9 mouse cellular contexts compared by ENCODE assay signal in genomic region chr3:138815127-138815837, GRCm38 (mm10).
A peak's percentile ranks its signal among the peaks of the same experiment; 100 is the strongest.
DNase-seq lines count a peak whose midpoint lies in the region; ATAC-seq and TF ChIP-seq lines count a peak whose summit lies in the region.
"Had no signal": no experiment of that assay in that cellular context is flagged by ENCODE, and none has a peak within 500 bp of the region (broad histone marks: within the 10 kb centered on the region; RNA-seq: fewer than 3 reads in every experiment).

No protein-coding gene starts in this region.

- H3K27ac ChIP-seq in left cerebral cortex, adult 2 months = peak overlapping the region; percentile 53; the same call in 1 of the 2 replicates
- H3K27ac ChIP-seq in midbrain, embryonic 14.5 days (replicated peaks; ENCODE audit: low read depth, low read length) = no peak overlapping the region
- H3K27ac ChIP-seq: liver, embryonic 13.5 days had no signal

- ATAC-seq in megakaryocyte progenitor cell, adult 5-6 weeks (replicated peaks; ENCODE audit: poor library complexity) = peak; percentile 59
- ATAC-seq in midbrain, embryonic 14.5 days (ENCODE audit: low FRiP score, low TSS enrichment) = no peak

- no peak overlapping the region for H3K4me2 ChIP-seq in midbrain, embryonic 14.5 days (ENCODE audit: low read length)
- H3K4me2 ChIP-seq: liver, embryonic 13.5 days had no signal

- intact Hi-C loops in left cerebral cortex, adult 2 months (cut with DNase I) = no loop called here
- intact Hi-C loops in left cerebral cortex, postnatal 36 days (cut with DNase I) = no loop called here

- no peak overlapping the region for H3K4me3 ChIP-seq in left cerebral cortex, adult 2 months
- no peak overlapping the region for H3K4me3 ChIP-seq in midbrain, embryonic 14.5 days (replicated peaks; ENCODE audit: low read depth, low read length)
- H3K4me3 ChIP-seq: liver, embryonic 13.5 days had no signal

- H3K9ac ChIP-seq in midbrain, embryonic 14.5 days (replicated peaks; ENCODE audit: low read length) = no peak overlapping the region
- H3K9ac ChIP-seq: liver, embryonic 13.5 days had no signal

- H3K4me1 ChIP-seq in midbrain, embryonic 14.5 days (ENCODE audit: control insufficient read depth, insufficient read depth, low read length) = peaks cover 3% of the 10 kb centered on the region; the same call in 1 of the 2 replicates

- no peaks in the 10 kb centered on the region for H3K9me3 ChIP-seq in midbrain, embryonic 14.5 days (ENCODE audit: control insufficient read depth, low read length)
- H3K9me3 ChIP-seq: liver, embryonic 13.5 days had no signal

- DNase-seq in left cerebral cortex, adult 2 months (ENCODE audit: extremely low spot score in 1 of 2, low spot score in 2 of 2) = no peak
- no peak for DNase-seq in left cerebral cortex, postnatal 36 days (ENCODE audit: low spot score in 2 of 2)
- peak; percentile 82 to 86 for DNase-seq in cerebellum, adult 18-20 months
- DNase-seq in heart, adult 9 months (ENCODE audit: low spot score in 2 of 2) = peak; percentile 48 to 53
- DNase-seq in midbrain, embryonic 14.5 days = no peak
- DNase-seq in spleen, adult 18-20 months = no peak
- no peak for DNase-seq in kidney, adult 18-20 months
- DNase-seq: liver, embryonic 13.5 days had no signal

- 93% methylated on average over 7 of the region's 7 CpGs for WGBS in midbrain, embryonic 14.5 days

- TF ChIP-seq CTCF in left cerebral cortex, adult 2 months (IDR thresholded peaks at IDR 0.05) = no peak

- H3K27me3 ChIP-seq in midbrain, embryonic 14.5 days (ENCODE audit: control insufficient read depth, insufficient read depth, low read length) = no peaks in the 10 kb centered on the region
- H3K27me3 ChIP-seq: liver, embryonic 13.5 days had no signal

- H3K36me3 ChIP-seq in midbrain, embryonic 14.5 days (ENCODE audit: control insufficient read depth, insufficient read depth, low read length) = no peaks in the 10 kb centered on the region
- H3K36me3 ChIP-seq: liver, embryonic 13.5 days had no signal

Comparison
In these comparisons a context has a peak if more than half of its experiments do, and no peak if none do; other contexts are left out.
1. DNase-seq: peak in cerebellum, adult 18-20 months (2 of 2) and heart, adult 9 months (2 of 2); none in left cerebral cortex, adult 2 months (0 of 2), left cerebral cortex, postnatal 36 days (0 of 2), midbrain, embryonic 14.5 days (single experiment), spleen, adult 18-20 months (0 of 2) and kidney, adult 18-20 months (single experiment).